Mouse (Mus musculus) embryonic fibroblast, embryonic 13.5 days (primary cell): ENCODE results near the gene Hspg2.

Source experiments
- CTCF ChIP-seq: IDR thresholded peaks from 2 replicates; pipeline ENCODE4 v1.5.1; 2011; ENCODE audit warnings: mild to moderate bottlenecking, control low read depth, low read length, moderate library complexity, borderline replicate concordance; ENCODE audit not compliant: insufficient read depth
- POLR2A ChIP-seq: IDR thresholded peaks from 2 replicates; pipeline ENCODE4 v1.6.1; 2011; ENCODE audit warnings: low read depth, mild to moderate bottlenecking, control low read depth, low read length, moderate library complexity

DNA sequence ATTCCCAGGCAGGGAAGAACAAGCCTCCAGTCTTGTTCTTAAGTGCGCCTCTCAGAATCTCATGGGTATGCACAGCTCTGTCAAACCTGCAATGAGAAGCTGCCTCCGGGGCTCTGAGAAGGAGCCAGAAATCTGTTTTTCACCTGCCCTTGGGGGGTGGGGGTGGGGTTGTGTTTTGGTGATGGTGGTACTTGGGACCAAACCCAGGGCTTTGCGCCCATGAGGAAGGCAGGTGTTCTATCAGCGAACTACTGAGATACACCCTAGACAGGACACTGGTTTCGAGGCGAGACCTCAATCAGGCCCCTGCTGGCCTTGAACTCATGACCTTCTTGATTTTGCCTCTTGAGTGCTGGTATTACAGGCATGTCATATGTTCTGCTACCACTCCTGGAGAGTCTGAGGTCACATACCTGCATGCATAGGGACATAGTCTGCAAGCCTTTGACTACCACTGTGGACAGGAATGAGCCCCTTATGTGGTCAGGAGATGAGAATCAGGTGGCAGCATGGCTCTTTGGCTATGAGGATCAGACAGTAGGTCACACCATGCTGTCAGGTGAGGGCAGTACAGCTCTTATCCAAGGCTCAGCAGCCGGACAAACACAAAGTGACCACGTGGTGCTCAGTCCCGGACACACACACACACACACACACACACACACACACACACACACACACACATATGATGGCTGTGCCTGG lies 30.5 kb downstream of the Hspg2 start:
- TF ChIP-seq POLR2A (no peak), CTCF (no peak)
